Mouse (Mus musculus) forebrain, embryonic 16.5 days (tissue): ENCODE measurements around the gene Olfr1413. TPM values are rescaled to one million over a fixed set of nuclear protein-coding genes. Genes with fewer than 3 reads are reported as not detected.

Experiments used
- ATAC-seq: fragments of 200-750 bp; cut with Nextera tagmentation; 2 replicates; pipeline ENCODE4 v1.8.0; 2017; ENCODE audit warnings: mild to moderate bottlenecking, moderate library complexity
- H3K27ac ChIP-seq: fragments of 300-500 bp; sonication (generic); 2 replicates; pipeline ENCODE4 v1.5.1; 2014; ENCODE audit warnings: low read length, control low read depth
- H3K27me3 ChIP-seq: fragments of 300-500 bp; sonication (generic); replicated peaks from 2 replicates; pipeline ENCODE4 v1.6.1; 2014; ENCODE audit warnings: low read length; ENCODE audit not compliant: control insufficient read depth, insufficient read depth
- H3K36me3 ChIP-seq: fragments of 300-500 bp; sonication (generic); 2 replicates; pipeline ENCODE4 v1.6.1; 2014; ENCODE audit not compliant: control insufficient read depth, insufficient read depth
- H3K4me1 ChIP-seq: fragments of 300-500 bp; sonication (generic); replicated peaks from 2 replicates; pipeline ENCODE4 v1.6.1; 2014; ENCODE audit warnings: low read length; ENCODE audit not compliant: control insufficient read depth, insufficient read depth
- H3K4me2 ChIP-seq: fragments of 300-500 bp; sonication (generic); 2 replicates; pipeline ENCODE4 v1.6.1; 2014; ENCODE audit warnings: mild to moderate bottlenecking, low read length, control low read depth
- H3K4me3 ChIP-seq: fragments of 300-500 bp; sonication (generic); replicated peaks from 2 replicates; pipeline ENCODE4 v1.5.1; 2014; ENCODE audit warnings: mild to moderate bottlenecking, low read length, control low read depth
- H3K9ac ChIP-seq: fragments of 300-500 bp; sonication (generic); replicated peaks from 2 replicates; pipeline ENCODE4 v1.6.1; 2014; ENCODE audit warnings: low read depth, low read length, control low read depth
- H3K9me3 ChIP-seq: fragments of 300-500 bp; sonication (generic); 2 replicates; pipeline ENCODE4 v1.6.1; 2016; ENCODE audit warnings: low read length; ENCODE audit not compliant: control insufficient read depth
- WGBS: fragments of 180-500 bp; shearing (Covaris S2); extraction: QIAGEN DNeasy Blood & Tissue Kit; methylation state at CpG from one replicate; pipeline ENCODE4 v1.1.7; 2014; 5-methylcytosine and 5-hydroxymethylcytosine counted together
- polyA plus RNA-seq: library from polyadenylated mRNA; unstranded; fragments of >200 nt; fragmentation: Nextera tagmentation; extraction: Ambion mirVana; gene quantifications from 2 replicates; pipeline ENCODE4 v1.2.1, GENCODE M21; 2015

Olfr1413 gene
- polyA plus RNA-seq: not detected in 2 replicates

GRCm38 (mm10) chr1:92571022-92571421, at the start of gene Olfr1413:
TSS of gene Olfr1413 (plus strand) at chr1:92571322.
- ATAC-seq: no peak

GRCm38 (mm10) chr1:92521376-92521775, 49.7 kb upstream of the Olfr1413 start:
- H3K27me3 ChIP-seq: no peaks in the 10 kb centered on the region
- no peak overlapping the region for H3K4me3 ChIP-seq
- peak; percentile 47; the same call in 1 of the 2 replicates for ATAC-seq
- no peak overlapping the region for H3K4me2 ChIP-seq
- H3K4me1 ChIP-seq: no peaks in the 10 kb centered on the region
- no peak overlapping the region for H3K9ac ChIP-seq
- no peak overlapping the region for H3K27ac ChIP-seq
- H3K36me3 ChIP-seq: no peaks in the 10 kb centered on the region
- WGBS: 19% methylated on average over 10 of the region's 10 CpGs
- H3K9me3 ChIP-seq: no peaks in the 10 kb centered on the region

More at GRCm38 (mm10) chr1:92571022-92571421, at the start of gene Olfr1413:
- 91% methylated on average over 3 of the region's 3 CpGs for WGBS
- H3K9me3 ChIP-seq: no peaks in the 10 kb centered on the region
- H3K4me3 ChIP-seq: no peak within 1 kb of the TSS
- H3K4me1 ChIP-seq: no peaks in the 10 kb centered on the region
- no peak within 1 kb of the TSS for H3K27ac ChIP-seq
- H3K4me2 ChIP-seq: no peak within 1 kb of the TSS
- H3K27me3 ChIP-seq: no peaks in the 10 kb centered on the region
- H3K36me3 ChIP-seq: no peaks in the 10 kb centered on the region
- no peak within 1 kb of the TSS for H3K9ac ChIP-seq

- no peak overlapping the region for H3K27ac ChIP-seq
- no peak overlapping the region for H3K9ac ChIP-seq
- no peaks in the 10 kb centered on the region for H3K27me3 ChIP-seq
- no peaks in the 10 kb centered on the region for H3K9me3 ChIP-seq
- WGBS: 78% methylated on average over 3 of the region's 3 CpGs
- no peak overlapping the region for H3K4me3 ChIP-seq
- no peak overlapping the region for H3K4me2 ChIP-seq
- no peak for ATAC-seq
- no peaks in the 10 kb centered on the region for H3K36me3 ChIP-seq
- no peaks in the 10 kb centered on the region for H3K4me1 ChIP-seq
Measured at GRCm38 (mm10) chr1:92523764-92524163, 47.4 kb upstream of the Olfr1413 start.

DNA sequence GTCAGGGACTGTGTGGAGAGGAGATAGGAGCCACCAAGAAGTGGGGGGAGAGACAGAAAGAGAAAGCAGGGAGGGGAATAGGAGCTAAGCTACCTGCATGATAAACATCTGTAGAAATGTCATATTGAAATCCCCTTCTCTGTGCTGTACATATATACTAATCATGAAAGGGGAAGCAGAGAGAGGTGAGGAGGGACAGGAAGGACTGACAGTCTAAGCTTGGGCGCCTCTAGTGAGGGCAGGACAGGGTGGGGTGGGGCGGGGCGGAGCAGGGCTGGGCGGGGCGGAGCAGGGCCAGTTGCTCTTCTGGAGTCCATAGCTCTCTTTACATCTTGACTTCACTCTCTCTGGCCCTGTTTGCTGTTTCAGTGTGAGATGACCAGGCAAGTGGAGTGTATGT, 34.1 kb upstream of the Olfr1413 start:
- WGBS: 21% methylated on average over 4 of the region's 5 CpGs

GRCm38 (mm10) chr1:92539071-92539470, 32.1 kb upstream of the Olfr1413 start:
- H3K4me2 ChIP-seq: no peak overlapping the region
- H3K36me3 ChIP-seq: no peaks in the 10 kb centered on the region
- 0 out of 2 replicates have a peak, but pooled peaks cover 4% of the 10 kb centered on the region for H3K27me3 ChIP-seq
- no peak overlapping the region for H3K9ac ChIP-seq
- WGBS: 28% methylated on average over 2 of the region's 2 CpGs
- peak; percentile 55; the same call in 1 of the 2 replicates for ATAC-seq
- H3K9me3 ChIP-seq: no peaks in the 10 kb centered on the region
- H3K4me3 ChIP-seq: no peak overlapping the region
- H3K27ac ChIP-seq: no peak overlapping the region
- no peaks in the 10 kb centered on the region for H3K4me1 ChIP-seq

More for the DNA sequence above, 34.1 kb upstream of the Olfr1413 start:
- no peaks in the 10 kb centered on the region for H3K36me3 ChIP-seq
- no peaks in the 10 kb centered on the region for H3K4me1 ChIP-seq
- H3K4me2 ChIP-seq: no peak overlapping the region
- no peak overlapping the region for H3K9ac ChIP-seq
- H3K4me3 ChIP-seq: no peak overlapping the region
- no peaks in the 10 kb centered on the region for H3K9me3 ChIP-seq
- 0 out of 2 replicates have a peak, but pooled peaks cover 4% of the 10 kb centered on the region for H3K27me3 ChIP-seq
- H3K27ac ChIP-seq: no peak overlapping the region
- ATAC-seq: no peak

DNA sequence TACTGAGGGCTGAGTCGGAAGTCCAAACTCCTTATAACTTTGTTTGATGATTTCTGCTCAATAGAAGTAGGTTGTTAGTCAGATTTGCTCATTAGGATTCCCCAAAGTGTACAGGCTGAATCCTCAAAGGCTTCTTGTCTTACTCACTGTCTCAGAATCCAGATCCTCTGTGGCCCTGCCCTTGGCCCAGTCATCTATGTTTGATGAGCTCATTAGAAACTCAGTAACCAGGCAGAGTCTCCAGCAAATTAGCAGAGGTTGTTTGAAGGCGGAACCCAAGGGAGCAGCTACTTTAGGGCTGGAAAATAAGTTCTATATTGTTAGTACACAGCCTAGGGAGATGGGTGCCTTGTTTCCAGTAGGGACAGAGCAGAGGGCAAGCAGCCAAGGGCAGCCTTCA, 25.2 kb upstream of the Olfr1413 start:
- H3K36me3 ChIP-seq: no peaks in the 10 kb centered on the region
- no peak overlapping the region for H3K27ac ChIP-seq
- WGBS: 73% methylated on average over 2 of the region's 2 CpGs
- H3K9ac ChIP-seq: no peak overlapping the region
- no peaks in the 10 kb centered on the region for H3K27me3 ChIP-seq
- no peaks in the 10 kb centered on the region for H3K9me3 ChIP-seq
- H3K4me1 ChIP-seq: no peaks in the 10 kb centered on the region
- H3K4me3 ChIP-seq: no peak overlapping the region
- ATAC-seq: no peak
- no peak overlapping the region for H3K4me2 ChIP-seq

GRCm38 (mm10) chr1:92585479-92585878, 14.4 kb downstream of the Olfr1413 start, which contains the start of gene Olfr1412:
TSS of gene Olfr1412 (plus strand) at chr1:92585779.
- H3K27ac ChIP-seq: no peak within 1 kb of the TSS
- H3K27me3 ChIP-seq: no peaks in the 10 kb centered on the region
- H3K4me2 ChIP-seq: no peak within 1 kb of the TSS
- ATAC-seq: no peak
- 91% methylated on average over 2 of the region's 2 CpGs for WGBS
- no peaks in the 10 kb centered on the region for H3K36me3 ChIP-seq
- H3K9me3 ChIP-seq: peaks cover 4% of the 10 kb centered on the region; the same call in 1 of the 2 replicates
- H3K4me1 ChIP-seq: no peaks in the 10 kb centered on the region
- no peak within 1 kb of the TSS for H3K4me3 ChIP-seq
- H3K9ac ChIP-seq: no peak within 1 kb of the TSS

- no peak within 1 kb of the TSS for H3K4me2 ChIP-seq
- H3K27ac ChIP-seq: no peak within 1 kb of the TSS
- no peaks in the 10 kb centered on the region for H3K9me3 ChIP-seq
- H3K9ac ChIP-seq: no peak within 1 kb of the TSS
- ATAC-seq: no peak
- no peak within 1 kb of the TSS for H3K4me3 ChIP-seq
- H3K27me3 ChIP-seq: no peaks in the 10 kb centered on the region; the same call in 1 of the 2 replicates
- H3K4me1 ChIP-seq: no peaks in the 10 kb centered on the region
- no peaks in the 10 kb centered on the region for H3K36me3 ChIP-seq
Measured at GRCm38 (mm10) chr1:92594111-92594510, 23.0 kb downstream of the Olfr1413 start, which contains the start of gene Olfr1411. TSS of gene Olfr1411 (plus strand) at chr1:92594411.

DNA sequence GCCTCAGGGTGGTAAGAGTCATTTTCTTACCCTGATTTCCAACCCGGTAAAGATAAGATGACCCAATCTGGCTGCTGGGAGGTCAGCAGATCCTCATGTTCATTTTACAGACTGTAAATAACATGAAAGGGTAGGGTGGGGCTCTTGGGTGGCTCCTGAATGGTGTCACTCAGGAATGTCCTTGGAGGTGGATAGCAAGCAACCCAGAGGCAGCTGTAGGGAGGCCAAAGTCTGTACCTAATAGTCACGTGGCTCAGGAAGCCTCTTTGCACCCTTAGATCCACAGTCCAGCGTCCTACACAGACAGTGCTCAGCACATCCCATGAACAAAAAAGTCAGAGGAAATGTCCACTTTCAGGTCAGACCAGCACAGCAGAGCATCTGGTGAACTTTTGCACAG, 24.9 kb downstream of the Olfr1413 start:
- 85% methylated on average over 3 of the region's 3 CpGs for WGBS
- Histone ChIP-seq H3K9ac (no peak overlapping the region), H3K9me3 (no peaks in the 10 kb centered on the region), H3K4me3 (no peak overlapping the region), H3K36me3 (no peaks in the 10 kb centered on the region), H3K4me2 (no peak overlapping the region), H3K4me1 (no peaks in the 10 kb centered on the region), H3K27ac (no peak overlapping the region), H3K27me3 (no peaks in the 10 kb centered on the region; the same call in 1 of the 2 replicates)
- ATAC-seq: no peak

DNA sequence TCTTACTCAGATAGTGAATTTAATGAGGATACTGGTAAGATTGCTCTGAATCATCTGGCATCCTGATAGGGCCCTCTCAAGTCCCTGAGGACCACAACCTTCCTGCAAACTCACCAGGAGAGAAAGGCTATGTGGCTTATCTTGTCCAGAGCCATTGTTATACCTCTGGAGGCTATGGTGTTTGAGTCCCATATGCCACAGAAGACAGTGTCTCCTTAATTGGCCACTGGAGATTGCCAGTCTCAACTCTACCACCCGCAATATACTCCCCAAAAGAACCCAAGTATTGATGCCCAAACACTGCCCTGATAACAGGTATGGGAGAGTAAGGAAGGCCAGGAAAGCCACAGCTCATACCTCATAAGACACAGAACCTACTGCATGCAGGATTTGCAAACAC, 34.4 kb downstream of the Olfr1413 start, which contains the start of gene Olfr1410:
Gene Olfr1410 (plus strand): TSS at position 301 of the 400 bp plus-strand sequence.
- H3K4me1 ChIP-seq: no peaks in the 10 kb centered on the region
- 100% methylated on average over 1 of the region's 1 CpGs for WGBS
- H3K9ac ChIP-seq: no peak within 1 kb of the TSS
- no peak within 1 kb of the TSS for H3K4me2 ChIP-seq
- no peak within 1 kb of the TSS for H3K4me3 ChIP-seq
- no peaks in the 10 kb centered on the region for H3K27me3 ChIP-seq
- no peak within 1 kb of the TSS for H3K27ac ChIP-seq
- no peaks in the 10 kb centered on the region for H3K9me3 ChIP-seq
- no peak for ATAC-seq
- H3K36me3 ChIP-seq: no peaks in the 10 kb centered on the region
